Mouse (Mus musculus) 416B (cell line): ENCODE data around the gene Prss42.

ENCODE experiments used
- DNase-seq: peaks from one replicate; pipeline ENCODE4 v3.0.0; 2011; ENCODE audit warnings: low read depth

The Prss42 gene

DNA sequence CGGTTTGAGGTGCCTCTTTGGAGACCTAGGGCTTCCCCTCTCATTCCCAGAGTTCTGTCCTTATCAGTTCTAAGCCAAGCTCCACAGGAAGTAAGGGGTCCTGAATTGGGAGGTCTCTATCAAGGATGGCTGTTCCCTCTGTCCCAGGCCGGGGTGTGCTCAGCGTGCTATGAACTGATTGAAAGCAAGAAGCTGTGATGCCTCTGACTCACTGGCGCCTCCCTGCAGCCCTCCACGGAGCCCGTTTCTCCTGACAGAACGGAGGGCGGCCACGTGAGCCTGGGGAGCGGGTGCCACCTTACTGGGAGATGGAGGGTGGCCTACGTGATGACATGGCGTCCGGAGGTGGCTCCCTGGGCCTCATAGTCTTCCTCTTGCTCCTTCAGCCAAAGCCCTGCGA, at the start of gene Prss42:
Gene Prss42, plus strand, starts transcription at position 301 of the 400 bp plus-strand sequence.
- no peak for DNase-seq

DNA sequence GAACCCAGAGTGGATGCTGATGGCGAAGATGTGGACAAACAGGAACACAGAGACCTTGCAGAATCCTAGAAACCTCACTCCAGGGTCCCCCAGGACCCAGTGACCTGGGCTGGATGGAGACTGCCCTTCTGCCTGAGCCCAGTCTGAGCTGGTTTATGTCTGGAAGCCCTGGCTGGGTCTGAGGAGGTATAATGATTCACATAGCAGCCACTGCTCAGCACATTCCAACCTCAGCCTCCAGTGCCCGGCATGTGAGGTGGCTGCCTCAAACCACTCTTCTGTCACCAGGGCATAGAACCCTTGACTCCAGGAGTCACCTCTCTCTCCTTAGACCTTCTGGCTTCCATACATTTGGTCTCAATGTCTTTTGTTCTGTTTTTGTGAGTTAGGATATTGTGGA, 49.5 kb upstream of the Prss42 start:
- DNase-seq: no peak

- no peak for DNase-seq
These were observed 47.4 kb upstream of the Prss42 start for GRCm38 (mm10) chr9:110750404-110751187.

- no peak for DNase-seq
These were observed 46.6 kb upstream of the Prss42 start for GRCm38 (mm10) chr9:110751412-110751811.

- no peak for DNase-seq
These were observed 45.0 kb upstream of the Prss42 start for GRCm38 (mm10) chr9:110752917-110753435.

DNA sequence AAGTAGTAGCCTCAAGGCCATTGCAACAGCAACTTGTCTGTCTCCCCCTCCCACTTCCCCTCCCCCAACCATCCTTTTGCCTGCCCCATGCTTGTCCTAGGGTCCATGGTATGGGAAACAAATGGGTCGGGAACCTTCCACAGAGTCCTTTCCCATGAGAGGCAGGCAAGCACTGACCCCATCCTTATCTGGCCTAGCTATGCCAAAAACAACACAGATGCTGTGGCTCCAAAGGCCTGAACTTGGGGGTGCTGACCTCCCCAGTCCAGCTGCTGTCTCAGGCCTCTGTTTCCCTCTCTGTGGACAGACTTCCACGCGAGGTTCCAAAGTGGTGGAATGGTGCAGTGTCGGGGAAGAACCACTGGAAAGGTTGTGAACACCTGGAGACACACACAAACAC, 44.2 kb upstream of the Prss42 start:
- DNase-seq: no peak

DNA sequence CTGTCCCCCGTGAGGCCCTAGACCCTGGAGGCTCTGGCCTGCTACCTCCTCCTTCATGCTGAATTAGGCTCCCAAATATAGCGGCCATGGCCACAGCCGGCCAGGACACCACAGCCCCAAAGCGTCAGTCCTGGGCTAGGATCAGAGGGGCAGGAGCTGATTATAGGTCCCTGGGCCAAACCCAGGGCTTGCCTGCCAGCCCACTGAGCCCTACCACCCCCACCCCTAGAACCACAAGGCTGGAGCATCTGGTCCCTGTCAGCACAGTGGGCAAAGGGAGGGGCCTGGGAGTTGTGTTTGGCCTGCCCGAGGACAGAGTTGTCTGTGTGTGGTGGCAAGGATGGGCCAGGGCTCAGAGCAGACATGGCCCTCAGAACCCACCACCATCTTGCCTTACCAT, 40.1 kb upstream of the Prss42 start:
- no peak for DNase-seq

DNA sequence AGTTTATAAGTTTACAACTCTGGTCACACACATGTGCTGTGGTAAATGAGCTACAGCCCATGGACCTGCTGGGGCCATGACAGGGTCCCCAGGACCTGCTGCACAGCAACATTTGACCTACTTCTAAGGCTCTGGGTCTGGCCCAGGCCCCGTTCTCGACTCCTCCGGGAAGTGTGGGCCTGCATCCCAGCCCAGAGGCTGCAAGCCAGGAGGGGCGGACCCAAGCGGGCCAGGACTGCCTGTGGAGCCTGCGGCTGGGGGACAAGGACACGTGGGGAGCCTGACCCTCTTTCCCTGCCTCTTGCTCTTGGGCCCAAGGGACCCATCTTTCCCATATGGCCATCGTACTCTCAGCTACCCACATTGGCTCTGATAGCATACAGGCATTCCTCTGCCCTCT, 39.4 kb upstream of the Prss42 start:
- DNase-seq: no peak

DNA sequence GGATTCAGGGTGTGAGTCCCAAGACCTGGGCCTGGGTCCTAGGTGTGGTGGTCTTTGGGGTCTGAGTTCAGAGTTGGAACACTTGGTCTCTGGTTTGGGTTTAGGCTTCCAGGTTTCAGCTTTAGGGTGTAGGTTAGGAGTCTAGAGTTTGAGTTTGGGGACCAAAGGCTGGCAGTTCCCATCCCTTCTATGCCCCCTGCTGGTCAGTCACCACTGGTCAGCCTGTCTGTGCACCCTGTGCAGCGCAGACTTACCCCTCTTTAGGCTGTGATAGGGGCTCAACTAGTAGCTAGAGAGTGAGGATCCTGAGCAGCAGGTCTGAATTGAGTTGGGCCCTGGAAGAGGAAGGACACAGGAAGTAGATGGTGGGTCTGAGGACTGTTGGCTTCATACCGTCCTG, 38.7 kb upstream of the Prss42 start:
- peak; percentile 57 for DNase-seq

- DNase-seq: no peak
These were observed 37.1 kb upstream of the Prss42 start for GRCm38 (mm10) chr9:110760886-110761285.

DNA sequence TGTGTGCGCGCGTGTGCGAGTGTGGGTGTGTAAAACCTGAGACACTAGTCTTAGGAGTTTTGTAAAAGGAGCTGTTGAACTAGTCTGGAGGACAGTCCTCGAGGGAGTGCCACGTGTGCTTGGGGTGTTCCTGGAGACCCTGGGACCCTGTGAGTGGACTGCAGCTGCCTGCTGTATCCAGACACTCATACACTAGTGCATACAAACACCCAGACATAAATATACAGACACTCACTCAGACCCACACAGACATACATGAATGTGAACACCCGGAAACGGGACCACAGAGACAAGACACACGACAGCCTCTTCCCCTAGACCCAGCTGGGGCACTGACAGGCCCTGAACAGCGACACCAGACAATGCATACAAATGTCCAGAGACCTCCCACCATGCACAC, 35.2 kb upstream of the Prss42 start:
- no peak for DNase-seq

- no peak for DNase-seq
These were observed 34.6 kb upstream of the Prss42 start for GRCm38 (mm10) chr9:110763405-110763804.

DNA sequence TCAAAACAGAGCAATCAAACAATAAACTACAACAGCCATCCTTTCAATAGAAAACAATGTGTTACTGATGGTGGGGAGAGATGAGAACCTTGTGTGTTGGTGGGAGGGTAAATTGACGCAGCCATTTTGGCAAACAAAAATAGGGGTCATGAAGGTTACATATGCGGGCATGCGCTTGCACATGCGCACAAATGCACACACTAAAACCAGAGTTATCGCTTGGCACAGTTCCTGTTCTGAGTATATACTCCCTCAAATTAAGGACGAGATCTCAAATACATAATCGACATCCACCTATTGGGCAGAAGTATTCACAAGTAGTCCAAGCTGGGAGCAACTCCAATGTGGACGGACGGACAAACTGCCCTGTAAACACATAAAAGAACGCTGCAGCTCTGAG, 25.6 kb upstream of the Prss42 start:
- no peak for DNase-seq

DNA sequence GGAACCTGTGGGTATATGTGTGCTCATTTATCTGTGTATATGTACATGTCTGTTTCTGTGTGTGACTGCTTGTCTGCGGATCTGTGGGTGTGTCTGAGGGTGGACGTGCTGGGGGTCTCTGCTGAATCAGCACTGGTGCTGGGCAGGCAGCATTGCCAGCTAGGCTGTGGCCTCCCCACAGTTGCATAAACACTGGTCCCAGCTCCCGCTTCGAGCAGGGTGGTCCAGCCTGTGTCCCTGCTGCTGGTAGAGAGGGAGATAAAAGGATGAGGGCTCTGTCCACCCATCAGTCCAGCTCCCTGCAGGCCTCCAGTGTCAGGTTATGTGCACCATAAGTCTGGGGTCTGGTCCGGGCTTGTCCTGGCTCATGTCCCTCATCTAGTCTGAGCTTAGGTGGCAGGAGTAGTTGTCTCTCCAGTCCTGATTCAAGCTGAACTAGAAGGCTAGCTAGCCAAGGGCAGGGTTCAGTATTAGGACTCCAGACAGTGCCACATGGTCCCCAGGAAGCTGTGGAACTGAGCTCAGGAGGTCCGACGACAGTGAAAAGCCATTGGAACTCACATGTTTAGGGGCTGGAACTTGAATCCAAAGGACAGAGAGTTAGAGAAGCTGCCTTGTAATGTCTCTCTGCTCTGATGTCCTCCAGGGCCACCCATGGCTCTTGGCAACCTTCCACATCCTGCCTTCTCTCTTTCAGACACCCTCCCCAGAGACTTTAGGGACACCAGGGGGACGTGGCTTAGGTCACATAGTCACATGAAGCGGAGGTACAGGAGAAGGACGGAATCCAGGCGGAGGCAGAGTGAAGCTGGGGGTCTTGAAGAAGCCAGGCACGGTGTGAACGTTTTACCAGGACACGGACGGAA, 23.3 kb upstream of the Prss42 start:
- no peak for DNase-seq

DNA sequence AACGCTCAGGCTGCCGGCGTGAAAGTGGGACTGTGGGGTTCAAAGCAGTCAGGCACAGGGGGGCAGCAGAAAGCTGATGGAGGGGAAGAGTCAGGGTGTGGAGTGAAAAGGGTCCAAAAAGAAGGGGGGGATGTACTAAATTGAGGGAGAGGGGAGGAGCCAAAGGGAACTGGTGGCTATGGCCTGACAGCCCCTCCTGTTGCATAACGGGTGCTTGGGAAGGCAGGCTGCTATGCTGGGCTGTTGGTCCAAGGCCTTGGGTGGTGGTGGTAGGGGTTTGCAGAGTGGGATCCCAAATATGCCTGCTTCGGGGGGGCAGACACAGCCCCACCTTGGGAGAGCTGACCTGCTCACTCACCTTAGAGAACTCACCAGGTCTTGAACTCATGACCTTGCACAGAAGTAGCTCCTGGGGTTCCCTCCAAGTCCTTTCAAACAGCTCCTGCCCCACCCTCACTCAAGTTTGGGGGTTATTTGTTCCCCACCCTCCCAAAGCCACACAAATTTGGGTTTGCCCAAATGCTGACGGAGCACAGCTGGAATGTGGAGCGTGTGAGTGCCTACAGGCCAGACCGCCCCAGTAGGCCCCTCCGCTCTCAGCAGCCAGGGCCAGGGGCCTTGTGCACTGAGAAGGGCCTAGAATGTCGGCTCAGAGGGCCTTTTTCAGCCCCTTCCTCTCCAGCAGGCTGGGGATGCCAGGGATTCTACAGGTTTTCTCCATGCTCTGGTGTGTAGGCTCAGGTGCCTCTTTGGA, 22.5 kb upstream of the Prss42 start:
- DNase-seq: no peak

DNA sequence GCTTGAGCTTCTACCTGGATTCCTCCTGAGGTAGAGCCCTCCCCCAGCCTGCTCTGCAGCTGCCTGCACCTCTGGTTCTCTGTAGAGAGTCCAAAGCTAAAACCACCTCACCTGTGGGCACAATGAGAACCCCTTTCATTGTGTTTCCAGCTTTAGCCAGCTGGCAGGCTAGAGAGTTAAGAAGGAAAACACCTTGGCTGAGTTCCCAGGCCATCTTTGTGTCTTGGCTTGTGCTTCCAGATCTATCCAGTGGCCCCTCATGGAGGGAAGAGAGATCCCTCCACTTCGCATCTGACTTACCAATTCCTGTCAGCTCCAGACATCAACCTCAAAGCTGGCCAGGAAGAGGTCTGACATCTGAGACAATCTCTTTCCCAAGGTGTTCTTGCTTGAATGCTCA, 19.9 kb upstream of the Prss42 start:
- no peak for DNase-seq

- no peak for DNase-seq
These were observed 19.4 kb upstream of the Prss42 start for GRCm38 (mm10) chr9:110778559-110778958.

DNA sequence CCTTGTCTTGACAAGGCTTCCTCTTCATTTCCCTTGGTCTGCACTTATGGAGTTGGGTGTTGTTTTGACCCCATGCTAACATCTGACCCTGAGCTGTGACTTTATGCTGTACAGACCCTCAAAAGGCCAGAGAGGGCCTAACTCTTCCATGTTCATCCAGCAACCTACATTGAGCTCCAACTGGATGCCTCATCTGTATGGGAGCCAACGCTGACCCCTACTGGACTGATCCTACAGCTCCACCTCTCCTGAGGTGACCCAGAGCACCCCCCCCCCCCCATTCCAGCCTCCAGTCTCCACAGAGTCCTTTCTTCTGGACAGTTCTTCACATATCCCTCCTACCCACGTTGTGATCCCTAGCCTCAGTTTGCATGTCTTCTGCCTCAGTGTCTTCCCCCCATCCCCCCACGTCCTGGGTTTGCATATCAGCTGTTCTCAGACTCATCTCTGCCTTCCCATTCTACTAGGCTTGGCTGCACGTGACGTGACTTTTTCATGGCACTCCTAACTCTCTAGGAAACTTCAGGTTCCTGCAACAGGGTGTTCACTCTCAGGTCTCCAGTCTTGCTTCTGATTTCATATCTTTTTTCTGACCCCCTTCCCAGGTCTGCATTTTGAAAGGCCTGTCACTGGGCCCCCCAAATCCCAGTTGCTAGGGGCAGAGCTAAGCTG, 18.6 kb upstream of the Prss42 start:
- peak; percentile 34 for DNase-seq

- peak; percentile 89 for DNase-seq
These were observed 16.7 kb upstream of the Prss42 start for GRCm38 (mm10) chr9:110781256-110781721.

- peak; percentile 62 for DNase-seq
These were observed 16.2 kb upstream of the Prss42 start for GRCm38 (mm10) chr9:110781731-110782130.

DNA sequence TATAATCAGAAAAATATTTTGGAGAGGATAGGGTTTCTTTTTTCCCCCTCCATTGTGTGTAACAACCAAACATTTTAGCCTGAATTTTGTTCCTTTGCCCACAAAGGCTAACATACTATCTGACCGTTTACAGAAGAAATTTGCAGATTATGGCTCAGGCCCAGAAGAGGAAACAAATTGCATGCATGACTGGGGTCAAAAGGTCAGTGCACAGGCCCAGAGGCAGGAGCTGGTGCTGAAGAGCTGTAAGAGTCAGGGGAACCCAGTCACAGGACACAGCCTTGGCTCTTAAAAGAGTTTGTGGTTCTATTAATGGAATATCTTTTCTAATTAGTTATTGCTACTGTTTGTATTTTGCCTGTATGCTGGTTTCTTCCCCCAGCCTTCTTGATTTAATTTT, 14.4 kb upstream of the Prss42 start:
- peak; percentile 51 for DNase-seq

DNA sequence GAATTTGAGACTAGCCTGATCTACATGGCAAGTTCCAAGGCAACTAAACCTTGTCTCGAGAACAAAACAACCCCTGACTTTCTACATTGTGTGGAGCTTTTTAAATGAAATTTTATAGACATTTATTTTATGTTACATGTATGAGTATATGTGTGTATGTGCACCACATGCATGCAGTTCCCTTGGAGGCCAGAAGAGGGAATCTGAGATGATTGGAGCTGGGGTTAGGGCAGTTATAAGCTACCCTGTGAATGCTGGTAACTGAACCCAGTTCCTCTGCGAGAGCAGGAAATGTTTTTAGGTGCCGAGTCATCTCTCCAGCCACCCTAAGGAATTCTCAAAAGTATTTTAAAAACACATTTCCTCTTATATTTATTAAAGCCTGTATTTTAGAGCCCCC, 9.8 kb upstream of the Prss42 start:
- no peak for DNase-seq
